Mouse (Mus musculus): ENCODE measurements around the gene Car10.

- TF ChIP-seq POLR2A (IDR thresholded peaks at IDR 0.05; ENCODE audit: borderline replicate concordance, low read depth, low read length) (no peak), CTCF (IDR thresholded peaks at IDR 0.05; ENCODE audit: low read depth, low read length) (no peak)
Observed at GRCm38 (mm10) chr11:93640954-93641353, 543.1 kb downstream of the Car10 start.

Data from bone marrow macrophage, adult 2 months (primary cell).